Mouse (Mus musculus) kidney, adult 9 months (tissue): ENCODE data around the gene Calr4.

Source experiments
- DNase-seq: peaks from one replicate; pipeline ENCODE4 v3.0.0; 2022

The Calr4 gene

DNA sequence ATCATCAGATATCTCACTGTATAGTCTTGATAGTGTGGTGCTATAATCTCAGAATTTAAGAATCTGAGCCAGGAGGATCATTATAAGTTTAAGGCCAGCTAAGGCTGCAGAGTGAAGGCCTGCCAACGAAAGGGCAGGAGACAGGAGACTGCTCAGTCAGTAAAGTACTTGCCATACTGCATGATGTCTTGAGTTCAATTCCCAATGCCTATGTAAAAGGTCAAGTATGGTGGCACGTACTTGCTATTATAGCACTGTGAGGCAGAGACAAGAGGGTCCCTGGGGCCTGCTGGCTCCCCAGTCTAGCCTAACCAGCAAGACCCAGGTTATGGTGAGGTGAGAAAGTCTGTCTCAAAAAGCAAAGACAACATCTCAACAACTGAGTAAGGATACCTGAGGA is at the start of gene Calr4:
Calr4 (plus strand) TSS at position 301 of the 400 bp plus-strand sequence.
- no peak for DNase-seq

DNA sequence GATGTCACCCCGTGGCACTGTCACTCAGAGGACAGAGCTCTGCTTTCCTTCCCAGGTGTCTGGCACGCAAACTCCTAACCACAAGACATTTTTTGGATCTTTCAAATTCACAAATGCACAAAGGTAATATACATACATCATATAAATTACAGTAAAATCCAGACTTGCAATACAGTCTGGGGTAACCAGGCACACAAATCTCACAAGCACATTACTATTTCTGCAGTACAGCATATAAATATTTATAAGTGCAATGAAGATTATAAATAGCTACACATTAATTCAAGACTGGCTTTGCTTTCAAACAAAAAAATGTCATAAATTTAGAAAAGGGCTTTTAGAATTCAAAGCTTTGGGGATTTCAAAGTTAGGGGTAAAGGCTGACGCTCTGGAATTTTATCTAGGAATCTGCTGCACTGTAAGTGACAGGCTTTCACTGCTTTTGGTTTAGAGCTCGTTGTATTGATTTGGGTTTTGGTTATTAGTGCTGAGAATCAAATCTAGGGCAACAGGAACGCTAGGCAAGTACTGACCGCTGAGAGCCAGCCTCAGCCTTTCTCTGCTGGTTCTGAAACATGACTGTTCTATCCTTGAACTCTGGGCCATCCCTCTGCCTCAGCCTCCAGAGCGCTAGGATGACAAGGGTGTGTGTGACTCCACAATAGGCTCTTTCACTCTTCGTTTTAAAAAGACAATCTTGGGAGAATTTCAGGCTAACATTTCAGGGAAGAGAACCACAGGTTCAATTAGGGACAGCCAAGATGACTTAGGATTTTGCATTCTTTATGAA is 48.5 kb upstream of the Calr4 start:
- DNase-seq, result no peak

DNA sequence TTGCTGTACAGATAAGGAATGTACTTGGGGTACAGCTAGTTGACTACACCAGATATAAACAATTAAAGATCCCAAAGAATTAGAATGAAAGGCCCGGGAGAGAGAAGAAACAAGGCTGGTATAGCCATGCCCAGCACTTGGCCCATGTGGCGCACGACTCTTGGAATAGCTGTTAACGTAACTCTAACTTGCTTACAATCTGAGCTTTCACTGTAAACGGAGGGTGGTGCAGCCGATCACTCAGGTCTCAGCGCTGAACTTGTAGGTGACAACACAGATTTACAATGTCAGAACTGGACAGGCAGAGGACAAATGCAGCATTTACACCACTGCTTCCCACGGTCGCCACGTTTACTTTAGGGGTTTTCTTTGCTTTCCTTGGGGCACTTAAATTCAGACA is 42.7 kb upstream of the Calr4 start:
- DNase-seq, result no peak

DNA sequence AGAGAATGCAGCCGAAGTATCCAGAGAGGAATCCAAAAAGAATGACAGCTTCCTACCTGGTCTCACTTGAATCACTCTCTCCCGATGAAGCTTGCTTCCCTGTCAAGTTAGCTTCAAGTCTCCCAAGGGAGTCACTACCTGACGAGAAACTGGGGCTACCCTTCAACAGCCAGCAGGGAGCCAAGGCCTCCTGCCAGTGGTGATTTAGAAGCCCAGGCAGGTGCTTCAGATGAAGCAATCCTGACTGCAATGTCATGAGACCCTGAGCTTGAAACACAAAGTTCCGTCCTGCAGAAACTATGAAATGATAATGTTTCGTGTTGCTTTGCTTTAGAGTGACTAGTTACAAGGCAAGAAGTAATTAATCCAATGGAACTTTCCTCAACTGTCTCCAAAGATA is 40.4 kb upstream of the Calr4 start:
- DNase-seq, result no peak

DNA sequence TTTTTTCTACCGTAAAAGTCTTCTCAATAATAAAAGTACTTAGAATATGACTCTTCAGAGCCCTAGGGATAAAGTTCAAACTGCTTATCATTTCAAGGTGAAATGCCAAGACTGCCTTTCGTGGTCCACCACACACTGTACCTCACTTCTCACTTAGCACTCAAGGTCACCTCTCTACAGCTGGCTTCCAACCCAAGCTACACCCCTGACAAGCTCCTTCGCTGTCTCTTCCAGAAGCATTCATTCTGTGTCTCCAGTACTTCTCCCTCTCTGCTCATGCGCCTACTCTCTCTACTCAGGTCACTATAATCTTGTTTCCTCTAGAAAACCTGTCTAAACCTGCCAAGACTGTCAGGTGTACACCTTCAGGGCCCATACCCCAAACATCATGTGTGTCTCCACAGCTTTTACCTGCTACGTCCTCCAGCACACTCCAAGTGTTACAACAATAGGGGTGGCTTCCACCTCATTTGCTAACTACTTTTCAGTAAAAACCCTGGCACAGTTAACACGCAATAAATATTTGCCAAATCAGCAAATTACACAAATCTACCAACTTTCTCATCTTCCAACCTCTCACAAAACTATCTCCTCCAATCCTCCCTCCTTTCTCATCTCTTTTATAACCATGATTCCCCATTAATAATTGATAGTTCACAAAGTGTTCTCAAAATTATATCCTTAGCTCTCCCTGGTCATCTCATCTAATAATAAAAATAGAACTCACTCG is 38.2 kb upstream of the Calr4 start:
- peak; percentile 44 for DNase-seq

DNA sequence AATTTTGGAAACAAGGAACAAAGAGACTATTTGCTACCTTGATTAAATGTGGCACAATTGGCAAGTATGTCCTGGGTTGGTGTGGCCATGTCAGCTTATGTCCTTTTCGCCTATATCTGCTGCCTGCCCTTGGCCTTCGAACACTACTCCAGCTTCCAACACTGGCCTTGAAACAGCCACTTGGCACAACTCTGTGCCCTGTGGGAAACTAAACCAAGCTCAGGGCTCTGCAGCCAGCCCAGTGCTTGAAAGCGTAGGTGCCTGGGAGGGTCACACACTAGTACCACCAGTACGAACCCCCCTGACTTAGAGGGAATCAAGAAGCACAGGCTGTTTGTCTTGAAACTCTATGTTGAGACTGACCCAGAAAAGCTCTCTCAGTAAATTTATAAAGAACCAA is 35.2 kb upstream of the Calr4 start:
- no peak for DNase-seq

DNA sequence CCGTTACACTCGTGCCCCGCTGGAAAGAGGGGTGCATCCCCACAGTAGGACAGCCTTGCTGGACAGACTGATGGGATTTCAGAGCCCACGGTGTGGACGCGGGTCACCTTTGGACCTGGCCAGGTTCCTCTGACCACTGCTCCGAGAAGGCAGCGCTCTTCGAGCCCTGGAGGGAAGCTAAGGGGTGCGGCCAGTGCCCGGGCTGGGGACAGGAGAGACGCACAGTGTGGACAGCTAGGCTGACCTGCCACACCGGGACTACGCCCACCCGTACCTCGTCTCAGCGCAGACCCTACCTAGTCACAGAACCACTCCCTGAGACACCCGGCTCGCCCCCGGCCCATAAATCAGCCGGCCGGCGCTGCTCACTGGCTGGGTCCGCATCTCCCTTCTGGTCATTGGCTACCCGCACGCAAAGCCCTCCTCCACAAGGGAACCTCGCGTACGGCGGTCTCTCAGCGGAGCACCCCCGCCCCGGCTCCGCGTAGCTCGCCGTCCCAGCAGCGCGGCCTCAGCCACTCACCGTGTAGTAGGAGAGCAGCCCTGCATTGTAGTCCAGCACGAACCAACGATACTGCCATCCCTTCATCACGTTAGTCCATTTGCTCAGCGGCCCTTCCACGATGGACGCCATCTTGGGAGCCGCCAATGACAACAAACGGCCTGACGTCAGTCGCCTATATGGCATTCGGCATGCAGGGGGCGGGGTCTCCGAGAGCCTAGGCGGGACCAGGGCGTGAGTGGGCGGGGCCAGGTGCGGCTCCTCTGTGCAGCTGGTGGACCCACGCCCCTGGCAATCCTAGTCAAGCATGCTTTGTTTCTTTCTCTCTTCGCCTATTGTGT is 32.5 kb upstream of the Calr4 start, which contains the start of gene Osbpl9:
Osbpl9 (minus strand) TSS at position 691 of the 843 bp plus-strand sequence.
- DNase-seq, result peak; percentile 99

DNA sequence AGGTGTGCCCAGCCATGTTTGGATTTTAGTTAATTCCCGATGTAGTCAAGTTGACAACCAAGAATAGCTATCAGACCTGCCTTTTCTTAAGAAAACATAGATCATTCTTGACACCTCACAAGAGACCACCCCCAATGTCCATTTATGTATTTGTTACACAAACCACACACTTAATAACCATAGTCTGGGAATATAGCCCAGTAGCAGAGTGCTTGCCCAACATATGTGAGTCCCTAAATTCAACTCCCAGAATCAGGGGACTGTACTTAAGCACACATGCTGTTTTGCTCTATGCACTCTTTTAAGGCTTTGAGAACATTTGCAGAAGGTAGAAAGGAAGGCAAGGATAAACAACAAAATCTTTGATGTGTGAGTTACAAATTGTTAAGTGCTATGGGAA is 30.4 kb upstream of the Calr4 start:
- DNase-seq, result no peak

DNA sequence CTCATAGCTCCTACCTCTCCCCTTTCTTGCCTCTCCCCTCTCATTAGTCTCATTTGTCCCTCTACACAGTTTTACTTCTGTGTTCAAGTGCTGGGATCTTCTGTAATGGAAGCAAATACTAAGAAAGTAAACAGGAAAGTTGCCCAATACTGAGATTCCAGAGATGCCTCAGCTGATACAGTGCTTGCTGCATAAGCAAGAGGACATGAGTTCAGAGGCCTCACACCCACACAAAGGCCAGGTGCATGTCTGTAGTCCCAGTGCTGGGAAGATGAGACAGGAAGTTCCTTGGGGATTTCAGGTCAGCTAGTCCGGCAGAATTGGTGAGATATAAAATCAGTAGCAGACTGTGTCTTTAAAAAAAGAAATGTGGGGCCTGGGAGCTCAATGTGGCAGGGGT is 29.9 kb upstream of the Calr4 start:
- DNase-seq, result no peak

DNA sequence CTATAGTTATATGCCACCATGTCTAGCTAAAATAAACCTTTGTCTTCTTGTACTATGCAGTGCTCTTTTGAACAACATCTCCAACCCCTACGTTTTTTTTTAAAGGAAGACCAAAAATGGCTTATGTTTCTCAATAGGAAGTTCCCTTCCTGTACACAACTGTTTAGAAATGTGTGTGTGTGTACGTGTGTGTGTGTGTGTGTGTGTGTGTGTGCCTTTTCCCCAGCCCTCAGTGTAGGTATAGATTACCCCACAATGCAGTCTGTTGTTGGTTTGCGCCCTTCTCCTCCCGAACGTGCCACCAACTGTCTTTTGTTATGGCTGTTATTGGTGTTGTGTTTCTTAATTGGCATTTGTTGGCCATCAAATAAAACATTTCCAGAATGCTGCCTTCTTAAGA is 26.8 kb upstream of the Calr4 start:
- DNase-seq, result no peak

DNA sequence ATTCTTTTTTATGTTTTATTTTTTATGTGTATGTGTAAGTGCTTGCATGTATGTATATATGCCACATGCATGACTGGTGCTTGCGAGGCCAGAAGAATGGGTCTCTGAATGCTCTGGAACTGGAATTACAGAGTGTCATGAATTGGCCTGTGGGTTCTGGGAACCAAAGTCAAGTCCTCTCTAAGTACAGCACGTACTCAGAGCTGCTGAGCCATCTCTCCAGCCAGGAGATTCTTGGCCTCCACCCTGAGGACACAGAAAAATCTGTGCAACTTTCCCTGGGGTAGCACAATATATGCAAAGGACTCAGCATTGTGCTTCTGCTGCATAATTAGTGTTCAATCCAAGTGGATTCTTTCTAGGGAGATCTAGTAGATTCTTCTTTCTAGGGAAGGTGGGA is 24.0 kb upstream of the Calr4 start:
- DNase-seq, result no peak

DNA sequence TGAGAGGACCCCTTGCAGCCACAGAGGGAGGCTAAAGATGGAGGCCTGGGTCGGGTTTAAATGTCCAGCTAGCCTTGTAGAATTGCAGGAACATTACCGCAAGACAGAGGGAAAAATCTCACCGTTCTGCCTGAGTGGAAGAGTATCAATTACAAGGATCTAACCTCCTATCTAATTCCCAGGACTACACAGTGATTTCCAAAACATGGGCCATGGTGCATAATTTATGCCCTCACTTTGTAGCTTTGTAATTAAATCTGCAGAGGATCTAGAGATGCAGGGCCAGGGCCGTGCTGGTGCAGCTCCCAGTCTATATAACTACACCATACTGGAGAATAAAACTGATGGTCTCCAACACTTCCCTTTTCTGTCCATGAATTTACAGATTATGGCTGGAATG is 23.4 kb upstream of the Calr4 start:
- no peak for DNase-seq

DNA sequence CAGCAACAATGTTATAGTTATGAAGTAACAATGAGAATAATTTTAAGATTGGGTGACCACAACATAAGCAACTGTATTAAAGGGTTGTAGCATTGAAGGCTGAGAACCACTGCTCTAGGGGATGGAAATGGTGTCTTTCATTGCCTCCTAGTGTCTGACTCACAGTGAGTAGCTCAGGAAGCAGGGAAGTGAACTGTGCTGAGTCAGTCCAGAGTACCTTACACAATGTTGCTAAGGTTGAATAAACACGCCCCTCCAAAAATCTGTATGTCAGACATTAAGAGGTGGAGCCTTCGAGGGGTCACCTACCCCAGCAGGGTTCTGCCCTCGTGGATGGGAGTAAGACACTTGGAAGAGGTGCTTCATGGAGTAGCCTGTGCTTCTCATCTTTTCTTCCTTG is 20.3 kb upstream of the Calr4 start:
- DNase-seq, result no peak

DNA sequence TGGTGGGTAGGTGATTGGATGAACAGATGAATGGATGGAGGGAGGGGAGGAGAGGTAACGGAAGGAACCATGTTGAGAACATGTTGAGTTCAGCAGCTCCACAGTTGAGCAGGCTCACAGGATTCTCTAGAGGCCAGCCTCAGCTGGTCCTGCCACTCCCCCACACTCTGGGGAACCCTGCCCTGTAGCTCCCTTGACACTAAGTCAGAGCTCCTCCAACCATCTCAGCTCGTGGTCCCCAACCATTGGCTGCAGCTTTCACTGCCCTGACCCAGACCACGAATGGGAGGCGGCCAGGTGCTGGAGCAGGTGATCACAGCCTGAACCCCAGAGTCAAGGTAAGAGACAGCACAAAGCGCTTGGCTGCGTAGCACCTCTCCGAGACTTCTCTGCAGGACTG is 16.3 kb upstream of the Calr4 start:
- DNase-seq, result no peak

DNA sequence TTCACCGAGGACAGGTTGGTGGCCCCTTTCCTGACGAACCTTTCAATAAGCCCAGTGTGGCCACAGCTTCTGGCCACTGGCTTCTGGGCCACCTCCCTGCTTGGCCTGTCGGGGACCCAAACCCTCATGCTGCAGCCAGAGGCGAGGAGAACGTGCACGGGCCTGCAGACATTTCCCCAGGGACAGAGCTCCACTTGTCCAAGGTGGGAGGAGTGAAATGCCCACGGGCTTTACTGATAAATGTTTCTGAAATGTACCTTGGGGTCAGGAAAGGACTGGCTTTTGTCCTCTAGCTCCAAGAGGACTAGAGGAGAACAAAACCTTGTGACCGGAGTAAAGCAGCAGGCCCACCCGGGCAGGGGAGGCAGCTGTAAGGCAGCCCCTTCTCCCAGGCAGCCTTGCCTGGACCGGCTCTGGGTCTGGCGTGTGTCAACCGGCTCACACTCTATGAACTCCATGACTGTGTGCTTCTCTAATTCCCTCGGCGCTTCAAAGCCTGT is 13.8 kb upstream of the Calr4 start:
- no peak for DNase-seq

DNA sequence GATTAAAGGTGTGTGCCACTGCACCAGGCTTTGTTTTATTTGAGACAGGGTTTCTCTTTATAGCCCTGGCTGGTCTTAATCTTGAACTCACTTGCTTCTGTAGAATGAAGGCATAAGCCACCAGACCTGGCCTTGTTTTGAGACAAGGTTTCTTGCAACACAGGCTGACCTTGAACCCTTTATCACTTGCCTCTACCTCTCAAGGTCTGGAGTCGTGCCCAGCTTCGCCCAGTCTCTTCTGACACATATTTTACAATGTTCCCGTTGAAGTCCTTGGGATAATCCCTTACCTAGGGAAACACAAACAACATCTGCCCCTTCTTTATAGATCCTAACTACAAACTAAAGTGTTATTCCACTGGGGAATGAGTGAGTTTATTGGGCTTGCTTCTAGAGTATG is 12.3 kb upstream of the Calr4 start:
- DNase-seq, result no peak

DNA sequence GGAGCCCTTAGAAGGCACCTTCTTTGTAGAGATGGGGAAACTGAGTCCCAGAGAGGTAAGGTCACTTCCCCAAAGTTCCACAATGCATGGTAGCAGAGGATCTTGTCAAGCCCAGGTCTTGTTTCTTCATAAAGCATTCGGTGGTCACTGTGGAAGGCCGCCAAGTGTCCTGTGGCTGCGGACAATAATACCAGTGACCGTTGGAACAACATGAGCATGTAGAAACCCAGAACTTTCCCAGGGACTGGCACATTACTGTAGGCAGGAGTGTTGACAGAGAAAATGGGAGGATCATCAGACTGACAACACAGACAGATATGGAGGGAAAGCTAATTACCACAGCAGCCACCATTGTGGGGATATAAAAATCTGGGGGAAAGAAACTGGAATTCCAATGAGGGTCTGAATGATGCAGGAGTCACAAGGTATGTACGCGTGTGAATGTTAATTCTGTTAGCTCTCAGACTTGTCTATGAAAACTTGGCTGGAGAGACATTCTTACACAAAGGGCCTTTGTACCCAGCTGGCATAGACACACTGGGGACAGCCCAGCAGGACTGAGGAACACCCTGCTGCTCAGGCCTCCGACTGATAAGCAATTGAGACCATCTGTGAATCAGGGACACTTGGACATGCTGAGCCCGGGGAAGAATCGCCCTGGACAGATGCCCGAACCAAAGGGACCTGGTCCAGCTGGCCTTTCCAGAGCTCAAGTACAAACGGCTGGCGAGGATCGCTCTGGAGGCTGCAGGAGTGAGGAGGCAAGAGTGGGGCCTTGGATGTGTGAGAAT is 9.3 kb upstream of the Calr4 start:
- no peak for DNase-seq

DNA sequence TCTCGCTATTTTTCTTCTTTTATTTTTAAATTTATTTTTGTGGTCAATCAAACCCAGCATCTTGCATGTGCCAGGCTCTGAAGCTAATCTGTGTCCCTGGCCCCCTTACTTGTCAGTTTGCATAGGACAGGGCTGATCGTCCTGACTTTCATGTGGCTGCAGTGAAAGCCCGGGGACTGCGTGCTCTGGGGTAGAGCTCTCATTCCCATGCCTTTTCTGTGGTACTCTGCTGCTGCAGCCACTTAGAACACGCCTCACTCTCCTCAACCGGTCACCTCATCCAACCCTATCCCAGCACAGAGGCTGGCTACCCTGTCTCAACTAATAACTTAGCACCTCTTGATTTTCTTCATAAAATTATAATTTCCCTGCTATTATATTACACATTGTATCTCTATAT is 8.7 kb upstream of the Calr4 start:
- DNase-seq, result no peak

DNA sequence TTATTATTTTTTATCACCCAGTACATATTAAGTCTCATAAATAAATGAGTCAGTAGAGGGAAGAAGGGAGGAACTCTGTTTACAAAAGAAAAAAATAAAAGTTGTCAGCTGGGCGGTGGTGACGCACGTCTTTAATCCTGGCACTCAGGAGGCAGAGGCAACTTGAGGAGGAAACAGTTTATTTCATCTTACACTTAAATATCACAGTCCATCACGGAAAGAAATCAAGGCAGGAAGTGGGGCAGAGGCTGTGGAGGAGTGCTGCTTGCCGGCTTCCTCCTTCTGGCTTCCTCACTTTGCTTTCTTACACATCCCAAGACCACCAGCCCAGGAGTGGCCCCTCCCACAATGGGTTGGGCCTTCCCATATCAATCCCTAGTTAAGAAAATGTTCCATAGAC is 8.2 kb upstream of the Calr4 start:
- DNase-seq, result no peak

DNA sequence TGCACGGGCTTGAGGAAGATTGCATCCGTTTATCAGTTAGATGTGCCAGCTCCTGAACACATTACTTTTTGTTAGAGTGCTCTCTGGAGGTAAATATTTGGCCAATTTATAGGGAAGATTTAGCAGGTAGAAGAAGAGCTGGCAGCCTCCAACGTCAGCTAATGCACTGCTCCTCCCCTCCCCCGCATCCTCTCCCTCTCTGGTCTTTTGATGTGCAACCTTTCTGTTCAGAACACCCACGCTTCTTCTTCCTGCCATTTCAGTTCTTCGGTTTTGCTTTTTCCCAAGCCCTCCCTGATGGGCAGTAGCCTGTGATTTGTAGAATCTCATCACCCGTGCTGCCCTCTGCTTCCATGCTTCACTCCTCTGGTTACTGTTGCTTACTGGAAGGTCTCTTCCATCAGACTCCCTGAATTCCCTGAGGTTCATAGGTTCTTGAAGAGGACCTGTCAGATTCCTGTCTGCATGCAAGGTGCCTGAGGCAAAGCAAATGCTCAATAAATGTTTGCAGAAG is 4.5 kb upstream of the Calr4 start:
- DNase-seq, result no peak

DNA sequence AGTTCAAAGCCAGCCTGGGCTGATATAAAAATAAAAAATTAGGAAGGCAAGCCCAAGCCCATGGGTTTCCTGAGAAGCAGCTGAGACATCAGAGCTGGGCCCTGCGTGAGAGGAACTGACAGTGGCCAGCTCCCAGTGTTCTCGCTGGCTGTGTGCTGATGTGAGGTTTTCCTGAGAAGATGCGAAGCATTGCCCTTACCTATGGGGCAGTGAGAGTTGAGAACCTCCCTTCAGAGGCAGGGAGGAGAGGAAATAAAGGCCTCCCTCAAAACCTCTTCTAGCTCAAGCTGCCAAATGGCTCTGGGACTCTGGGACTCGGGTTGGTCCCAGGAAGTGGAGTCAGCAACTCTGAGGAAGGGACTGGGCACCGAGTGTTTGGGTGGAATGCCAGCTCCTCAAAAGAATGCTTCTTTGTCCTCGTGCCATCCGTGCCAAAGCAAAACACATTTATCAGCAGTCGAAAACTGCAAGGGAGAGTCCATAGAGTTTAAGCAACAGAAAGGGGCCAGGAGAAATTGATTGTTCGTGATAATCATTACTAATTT is 593 bp downstream of the Calr4 start:
- no peak for DNase-seq
